Mouse (Mus musculus) heart, embryonic 14.5 days (tissue): Measurements from ENCODE around the gene Echdc1. TPM values are rescaled to one million over a fixed set of nuclear protein-coding genes. Genes with fewer than 3 reads are reported as not detected.
"Not testable (repeated sequence)": the region's sequence is repeated elsewhere in the genome, so short reads cannot be mapped to it uniquely, and the experiment has no call there.

Experiments
- ATAC-seq: fragments of 200-750 bp; cut with Nextera tagmentation; 2 replicates; pipeline ENCODE4 v1.8.0; 2017; ENCODE audit warnings: low read depth, moderate TSS enrichment; ENCODE audit not compliant: insufficient number of reproducible peaks, insufficient read depth, low FRiP score
- H3K27ac ChIP-seq, 2 experiments: fragments of 200-500 bp in 1 of 2; fragments of 300-500 bp in 1 of 2; sonication (generic) in 1 of 2; replicated peaks in 1 of 2; 2 replicates each; pipeline ENCODE4 v1.5.1; 2012 to 2014; ENCODE audit warnings: low read depth in 2 of 2, low read length in 2 of 2, control low read depth in 1 of 2, mild to moderate bottlenecking in 1 of 2, mixed read lengths in 1 of 2; ENCODE audit not compliant: control insufficient read depth in 1 of 2, insufficient read depth in 1 of 2
- H3K27me3 ChIP-seq: fragments of 300-500 bp; sonication (generic); 2 replicates; pipeline ENCODE4 v1.6.1; 2014; ENCODE audit warnings: mild to moderate bottlenecking, low read length, control low read depth; ENCODE audit not compliant: control insufficient read depth, insufficient read depth
- H3K36me3 ChIP-seq: fragments of 300-500 bp; sonication (generic); 2 replicates; pipeline ENCODE4 v1.6.1; 2014; ENCODE audit warnings: mild to moderate bottlenecking, control low read depth, low read length, mixed read lengths; ENCODE audit not compliant: control insufficient read depth, insufficient read depth
- H3K4me1 ChIP-seq, 2 experiments: fragments of 200-500 bp in 1 of 2; fragments of 300-500 bp in 1 of 2; sonication (generic) in 1 of 2; 2 replicates each; pipeline ENCODE4 v1.6.1; 2012 to 2014; ENCODE audit warnings: low read length in 2 of 2, control low read depth in 1 of 2, mixed read lengths in 1 of 2; ENCODE audit not compliant: control insufficient read depth in 2 of 2, insufficient read depth in 2 of 2
- H3K4me2 ChIP-seq: fragments of 300-500 bp; sonication (generic); 2 replicates; pipeline ENCODE4 v1.6.1; 2014; ENCODE audit warnings: mild to moderate bottlenecking, low read length
- H3K4me3 ChIP-seq, 2 experiments: fragments of 200-500 bp in 1 of 2; fragments of 300-500 bp in 1 of 2; sonication (generic) in 1 of 2; 2 replicates each; pipeline ENCODE4 v1.5.1; 2012 to 2014; ENCODE audit warnings: low read length in 2 of 2, mild to moderate bottlenecking in 2 of 2, control low read depth in 1 of 2, low read depth in 1 of 2, moderate library complexity in 1 of 2; ENCODE audit not compliant: control insufficient read depth in 1 of 2, insufficient read depth in 1 of 2
- H3K9ac ChIP-seq: fragments of 300-500 bp; sonication (generic); 2 replicates; pipeline ENCODE4 v1.6.1; 2014; ENCODE audit warnings: mild to moderate bottlenecking, low read length
- H3K9me3 ChIP-seq: fragments of 300-500 bp; sonication (generic); 2 replicates; pipeline ENCODE4 v1.6.1; 2016; ENCODE audit warnings: low read length, control low read depth; ENCODE audit not compliant: control insufficient read depth
- WGBS: fragments of 180-500 bp; shearing (Covaris S2); extraction: QIAGEN DNeasy Blood & Tissue Kit; methylation state at CpG from one replicate; pipeline ENCODE4 v1.1.7; 2014; 5-methylcytosine and 5-hydroxymethylcytosine counted together
- polyA plus RNA-seq: library from polyadenylated mRNA; unstranded; fragments of >200 nt; fragmentation: Nextera tagmentation; extraction: Ambion mirVana; gene quantifications from 2 replicates; pipeline ENCODE4 v1.2.1, GENCODE M21; 2014

Gene Echdc1
- polyA plus RNA-seq, 1 experiment from 2014 or later: 26.5 TPM

DNA sequence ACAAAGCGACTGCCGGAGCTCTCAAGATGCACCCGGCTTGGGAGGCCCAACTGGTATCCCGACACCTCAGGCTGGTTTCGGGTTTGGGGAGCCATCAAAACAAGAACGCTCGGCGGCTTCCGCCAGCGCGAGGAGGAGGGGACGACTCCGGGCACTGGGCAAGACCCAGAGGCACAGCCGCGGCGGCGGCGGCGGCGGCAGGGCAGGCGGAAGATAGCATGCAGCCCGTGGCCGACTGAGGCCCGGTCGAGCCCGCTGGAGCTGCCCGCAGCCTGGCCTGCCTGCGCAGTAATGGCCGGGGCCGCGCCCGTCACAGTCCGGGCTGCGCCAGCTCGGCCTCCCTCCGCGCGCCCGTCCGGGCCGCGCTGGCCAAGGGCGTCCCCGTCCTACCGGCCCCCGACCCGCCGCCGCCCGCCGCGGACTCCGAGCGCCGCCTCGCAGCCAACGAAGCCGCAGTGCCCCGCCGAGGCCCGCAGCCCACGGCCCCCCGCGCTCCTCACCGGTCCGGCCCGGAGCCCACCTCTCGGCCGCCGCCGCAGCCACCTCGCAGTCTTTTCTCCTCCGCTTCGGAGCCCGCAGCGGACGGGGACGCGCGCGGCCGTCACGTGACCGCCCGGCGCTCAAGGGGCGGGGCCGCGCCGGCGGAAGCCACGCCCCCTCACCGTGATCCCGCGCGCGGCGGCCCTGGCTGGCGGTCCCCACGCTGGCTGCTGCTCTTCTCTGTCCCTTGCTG is 48.7 kb downstream of the Echdc1 start:
- peaks cover 0 to 29% of the 10 kb centered on the region in 2 experiments; a peak in 2 of 4 replicates for H3K4me1 ChIP-seq
- H3K9me3 ChIP-seq: no peaks in the 10 kb centered on the region
- peak overlapping the region; percentile 92 to 98 for H3K4me3 ChIP-seq
- peak overlapping the region; percentile 96 to 99 for H3K27ac ChIP-seq
- ATAC-seq: peak; percentile 94
- H3K4me2 ChIP-seq: peak overlapping the region; percentile 75
- under 1% methylated on average over 65 of the region's 100 CpGs for WGBS
- H3K9ac ChIP-seq: peak overlapping the region; percentile 98
- no peaks in the 10 kb centered on the region for H3K27me3 ChIP-seq
- H3K36me3 ChIP-seq: no peaks in the 10 kb centered on the region

DNA sequence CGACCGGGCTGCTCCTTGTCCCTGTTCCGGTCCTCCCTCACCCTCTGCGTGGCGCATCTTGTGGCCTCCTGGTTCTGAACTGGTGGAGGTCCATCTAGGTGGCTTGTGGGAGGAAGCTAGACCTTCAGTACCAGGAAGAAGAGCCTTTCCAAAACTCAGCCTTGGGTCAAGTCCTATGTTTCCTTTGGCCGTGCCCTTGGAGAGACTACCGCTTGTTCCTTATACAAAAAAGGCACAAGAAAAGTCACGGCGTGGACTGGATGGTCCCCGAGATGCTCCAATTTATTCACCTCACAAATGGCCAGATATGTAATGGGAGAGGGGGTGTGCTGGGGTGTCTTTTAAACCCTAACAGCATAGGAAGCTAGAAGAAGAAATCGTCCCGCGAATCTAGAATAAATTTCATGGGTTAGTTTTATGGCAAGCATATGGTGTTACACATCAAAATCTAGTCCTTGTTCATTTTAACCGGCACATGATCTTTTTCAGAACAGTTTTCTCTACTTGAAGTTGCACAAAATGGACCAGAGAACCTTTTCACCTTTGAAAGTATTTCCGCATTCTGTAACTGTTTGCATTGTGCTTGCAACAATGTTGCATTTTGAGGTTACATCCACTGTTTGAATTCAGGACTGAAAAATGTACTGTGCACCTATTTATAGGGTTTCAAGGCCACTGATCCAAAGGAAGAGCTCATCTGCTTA is 49.4 kb downstream of the Echdc1 start, which contains the start of gene Rnf146:
TSS of gene Rnf146 (minus strand) at position 246 of the 704 bp plus-strand sequence.
- peak within 1 kb of the TSS; percentile 92 to 98 for H3K4me3 ChIP-seq
- peak within 1 kb of the TSS; percentile 75 for H3K4me2 ChIP-seq
- H3K4me1 ChIP-seq: peaks cover 0 to 22% of the 10 kb centered on the region in 2 experiments; a peak in 2 of 4 replicates
- H3K9me3 ChIP-seq: no peaks in the 10 kb centered on the region
- peak within 1 kb of the TSS; percentile 96 to 99 for H3K27ac ChIP-seq
- no peaks in the 10 kb centered on the region for H3K27me3 ChIP-seq
- no peak for ATAC-seq
- H3K36me3 ChIP-seq: no peaks in the 10 kb centered on the region
- WGBS: 7% methylated on average over 15 of the region's 15 CpGs
- peak within 1 kb of the TSS; percentile 98 for H3K9ac ChIP-seq

DNA sequence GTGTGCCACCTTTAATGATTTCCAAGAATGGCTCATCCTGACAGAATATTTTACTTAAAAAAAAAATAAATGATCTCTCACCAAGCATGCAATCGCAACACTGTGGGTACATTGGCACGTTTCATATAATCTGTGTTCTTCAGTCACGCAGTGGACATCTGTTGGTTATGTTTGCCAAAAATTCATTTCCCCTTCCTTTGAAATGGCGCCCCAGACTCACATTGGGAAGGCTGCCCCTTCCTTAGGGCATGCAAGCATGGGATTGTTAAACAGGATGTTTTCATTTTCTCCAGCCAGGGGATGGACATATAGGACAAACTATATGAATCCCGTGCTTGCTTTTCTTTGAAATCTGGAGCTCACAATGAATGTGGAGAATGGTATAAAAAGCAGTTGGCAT is 61.1 kb downstream of the Echdc1 start:
- no peaks in the 10 kb centered on the region for H3K4me1 ChIP-seq
- no peak overlapping the region for H3K4me3 ChIP-seq
- H3K9ac ChIP-seq: no peak overlapping the region
- no peak overlapping the region for H3K4me2 ChIP-seq
- ATAC-seq: no peak
- H3K9me3 ChIP-seq: no peaks in the 10 kb centered on the region
- H3K36me3 ChIP-seq: no peaks in the 10 kb centered on the region
- H3K27me3 ChIP-seq: no peaks in the 10 kb centered on the region
- 77% methylated on average over 5 of the region's 5 CpGs for WGBS
- no peak overlapping the region for H3K27ac ChIP-seq

DNA sequence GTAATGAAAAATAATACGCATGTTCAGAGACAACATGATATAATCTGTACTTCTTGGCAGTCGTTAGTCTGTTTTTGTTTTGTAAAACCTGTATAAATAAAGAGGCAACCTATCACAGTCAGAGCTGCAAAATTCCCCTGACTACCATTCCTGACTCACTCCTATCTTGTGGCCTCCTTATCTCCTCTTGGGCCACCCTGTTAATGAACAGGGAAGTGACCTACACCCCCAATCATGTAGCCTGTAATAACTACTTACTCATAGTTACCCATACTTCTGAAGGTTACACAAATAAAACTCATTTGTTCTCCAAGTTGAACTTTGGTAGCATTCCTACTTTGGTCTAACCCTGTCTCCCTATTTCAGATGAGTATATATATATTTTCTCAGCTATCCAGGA is 68.6 kb downstream of the Echdc1 start:
- H3K4me2 ChIP-seq: no peak overlapping the region
- H3K9ac ChIP-seq: no peak overlapping the region
- H3K4me1 ChIP-seq: no peaks in the 10 kb centered on the region
- no peak overlapping the region for H3K27ac ChIP-seq
- WGBS: 65% methylated on average over 2 of the region's 2 CpGs
- no peak overlapping the region for H3K4me3 ChIP-seq
- no peaks in the 10 kb centered on the region for H3K27me3 ChIP-seq
- no peak for ATAC-seq
- H3K9me3 ChIP-seq: no peaks in the 10 kb centered on the region
- H3K36me3 ChIP-seq: no peaks in the 10 kb centered on the region

DNA sequence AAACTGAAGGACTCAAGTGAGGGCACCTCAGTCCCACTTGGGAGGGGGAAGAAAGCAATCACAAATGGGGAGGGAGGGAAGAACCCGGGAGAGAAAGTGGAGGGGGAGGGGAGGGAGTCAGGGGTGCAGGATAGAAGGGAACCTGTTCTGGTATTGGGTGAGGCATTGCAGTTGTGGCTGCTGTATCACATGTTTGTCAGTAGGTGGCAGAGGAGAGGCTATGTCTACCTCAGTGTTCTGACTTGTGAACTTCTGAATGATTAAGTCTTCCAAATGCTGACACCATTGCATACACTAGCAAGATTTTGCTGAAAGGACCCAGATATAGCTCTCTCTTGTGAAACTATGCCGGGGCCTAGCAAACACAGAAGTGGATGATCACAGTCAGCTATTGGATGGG is 81.9 kb downstream of the Echdc1 start:
- H3K9ac ChIP-seq, H3K27me3 ChIP-seq, H3K27ac ChIP-seq, H3K36me3 ChIP-seq, H3K4me3 ChIP-seq, H3K9me3 ChIP-seq, H3K4me2 ChIP-seq, H3K4me1 ChIP-seq, ATAC-seq: not testable (repeated sequence)
- WGBS: 54% methylated on average over 2 of the region's 2 CpGs

Other genes with a start within 250 kb of the Echdc1 start
- 0.32 and 0.55 TPM in 2 replicates for gene Soga3, start 169.3 kb upstream of the Echdc1 start, polyA plus RNA-seq
- gene Gm49353, start 114.2 kb upstream of the Echdc1 start, polyA plus RNA-seq: not detected in 2 replicates
- gene 9330159F19Rik, start 101.6 kb upstream of the Echdc1 start, polyA plus RNA-seq: 0.04 and 0.07 TPM in 2 replicates
- gene Rnf146, start 49.3 kb downstream of the Echdc1 start, polyA plus RNA-seq: 31.4 and 39.7 TPM in 2 replicates
- 6.3 and 8.7 TPM in 2 replicates for gene Rspo3, start 222.7 kb downstream of the Echdc1 start, polyA plus RNA-seq